ENCODE assay signal across 26 mouse cellular contexts in the genomic region with DNA sequence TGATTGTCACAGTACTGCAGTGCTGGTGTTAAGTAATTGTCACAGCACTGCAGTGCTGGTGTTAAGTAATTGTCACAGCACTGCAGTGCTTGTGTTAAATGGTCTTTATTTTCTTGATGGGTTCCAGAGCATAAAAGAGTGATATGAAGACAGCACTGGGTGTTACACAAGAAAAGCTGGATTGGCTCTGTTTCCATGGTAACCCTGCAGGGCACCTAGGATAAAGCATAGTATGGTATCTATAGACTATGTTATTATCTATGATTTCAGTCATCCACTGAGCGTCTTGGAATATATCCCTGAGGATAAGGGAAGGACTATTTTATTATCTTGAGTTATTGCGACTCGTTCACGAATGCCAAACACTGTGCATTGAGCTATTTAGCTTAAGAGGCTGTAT.
"Had no signal": no experiment of that assay in that cellular context is flagged by ENCODE, and none has a peak within 500 bp of the region (broad histone marks: within the 10 kb centered on the region; RNA-seq: fewer than 3 reads in every experiment).

No protein-coding gene starts in this region.

- H3K9ac ChIP-seq: limb, embryonic 13.5 days; liver, embryonic 12.5 days; liver, embryonic 15.5 days; lung, embryonic 15.5 days; neural tube, embryonic 13.5 days had no signal

- H3K4me3 ChIP-seq: layer of hippocampus, adult 2 months; limb, embryonic 10.5 days; limb, embryonic 13.5 days; liver, embryonic 12.5 days; liver, embryonic 15.5 days; lung, embryonic 15.5 days; megakaryocyte, embryonic 14.5 days; midbrain, embryonic 10.5 days; myocyte; neural tube, embryonic 13.5 days had no signal

- H3K4me1 ChIP-seq: liver, embryonic 15.5 days had no signal

- DNase-seq: kidney, adult 2 months; kidney, postnatal 25 days; layer of hippocampus, adult 9-11 months; liver; lung, adult 18-20 months; lung, postnatal 10 days; lung, postnatal 36 days; right cerebral cortex, adult 18-20 months; right cerebral cortex, postnatal 14 days; right cerebral cortex, postnatal 4 days; thymus, adult 2 months; thymus, postnatal 14 days; thymus, postnatal 4 days had no signal

- H3K27me3 ChIP-seq: limb, embryonic 13.5 days; liver, embryonic 12.5 days; liver, embryonic 15.5 days; lung, embryonic 15.5 days; neural tube, embryonic 13.5 days had no signal

- H3K4me2 ChIP-seq: limb, embryonic 13.5 days; liver, embryonic 12.5 days; liver, embryonic 15.5 days; lung, embryonic 15.5 days; neural tube, embryonic 13.5 days had no signal

- H3K9me3 ChIP-seq: limb, embryonic 10.5 days; limb, embryonic 13.5 days; liver, embryonic 12.5 days; liver, embryonic 15.5 days; lung, embryonic 15.5 days; megakaryocyte, embryonic 14.5 days; midbrain, embryonic 10.5 days; neural tube, embryonic 13.5 days had no signal

- ATAC-seq: intestine, embryonic 16.5 days had no signal

- H3K36me3 ChIP-seq: limb, embryonic 10.5 days; limb, embryonic 13.5 days; liver, embryonic 12.5 days; liver, embryonic 15.5 days; lung, embryonic 15.5 days; neural tube, embryonic 13.5 days had no signal

- H3K27ac ChIP-seq: kidney, postnatal 0 days; layer of hippocampus, adult 2 months; limb, embryonic 10.5 days; limb, embryonic 13.5 days; liver, embryonic 12.5 days; liver, embryonic 15.5 days; lung, embryonic 15.5 days; midbrain, embryonic 10.5 days; neural tube, embryonic 13.5 days; stomach, postnatal 0 days had no signal
